Mouse (Mus musculus): ENCODE data around the gene Nelfe.

DNA sequence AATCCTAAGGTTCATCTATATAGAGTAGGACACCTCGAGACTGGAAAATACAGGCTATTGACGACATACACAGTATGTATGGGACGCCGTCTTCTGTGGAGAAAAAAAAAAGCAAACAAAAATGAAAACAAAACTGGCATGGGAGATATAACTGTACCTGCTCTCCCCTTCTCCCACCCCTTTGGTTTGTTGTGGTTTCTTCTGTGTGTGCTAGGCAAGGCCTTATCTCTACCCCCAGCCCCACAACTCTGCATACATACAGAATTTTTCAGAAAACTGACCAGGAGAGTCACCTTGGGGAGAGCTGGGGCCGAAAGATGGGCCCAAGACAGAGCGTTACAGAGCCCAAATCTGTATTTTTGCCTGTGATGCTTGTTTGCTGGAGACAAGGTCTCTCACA is 34.5 kb downstream of the Nelfe start:
- TF ChIP-seq CTCF (IDR thresholded peaks at IDR 0.05; ENCODE audit: low read depth, low read length) = no peak
- TF ChIP-seq GATA1 (IDR thresholded peaks at IDR 0.05; ENCODE audit: borderline replicate concordance, low read length) = no peak
- peak; percentile 63 for TF ChIP-seq TAL1 (conservative IDR thresholded peaks at IDR 0.05; ENCODE audit: low read depth, low read length)
- no peak for TF ChIP-seq POLR2AphosphoS5 (IDR thresholded peaks at IDR 0.05; ENCODE audit: insufficient replicate concordance, low read depth, low read length)
- no peak for TF ChIP-seq GATA2 (IDR thresholded peaks at IDR 0.05; ENCODE audit: borderline replicate concordance, low read depth, low read length)
